Mouse (Mus musculus): ENCODE data around the gene Gpr176.
A peak's percentile ranks its signal among the peaks of the same experiment; 100 is the strongest.
"Not testable (repeated sequence)": the region's sequence is repeated elsewhere in the genome, so short reads cannot be mapped to it uniquely, and the experiment has no call there.

Gpr176 gene

GRCm38 (mm10) chr2:118301656-118302055 lies 71.6 kb downstream of the Gpr176 start:
- no peak for DNase-seq (ENCODE audit: low read depth)

- DNase-seq (ENCODE audit: low read depth): no peak
Observed at GRCm38 (mm10) chr2:118301041-118301545, 72.1 kb downstream of the Gpr176 start.

GRCm38 (mm10) chr2:118299981-118300380 lies 73.2 kb downstream of the Gpr176 start:
- no peak for DNase-seq (ENCODE audit: low read depth)

- DNase-seq (ENCODE audit: low read depth): no peak
Observed at GRCm38 (mm10) chr2:118298601-118299000, 74.6 kb downstream of the Gpr176 start.

GRCm38 (mm10) chr2:118297966-118298365 lies 75.3 kb downstream of the Gpr176 start:
- DNase-seq (ENCODE audit: low read depth): no peak

- DNase-seq (ENCODE audit: low read depth): no peak
Observed at GRCm38 (mm10) chr2:118295505-118295904, 77.7 kb downstream of the Gpr176 start.

GRCm38 (mm10) chr2:118293583-118293982 lies 79.6 kb downstream of the Gpr176 start:
- DNase-seq (ENCODE audit: low read depth): no peak

- not testable (repeated sequence) for DNase-seq (ENCODE audit: low read depth)
Observed at GRCm38 (mm10) chr2:118289066-118289460, 84.2 kb downstream of the Gpr176 start.

- DNase-seq (ENCODE audit: low read depth): no peak
Observed at GRCm38 (mm10) chr2:118288326-118289065, 84.7 kb downstream of the Gpr176 start.

- DNase-seq (ENCODE audit: low read depth): no peak
Observed at GRCm38 (mm10) chr2:118287678-118288077, 85.5 kb downstream of the Gpr176 start.

- DNase-seq (ENCODE audit: low read depth): no peak
Observed at GRCm38 (mm10) chr2:118282467-118282866, 90.8 kb downstream of the Gpr176 start.

- DNase-seq (ENCODE audit: low read depth): no peak
Observed at GRCm38 (mm10) chr2:118278249-118278648, 95.0 kb downstream of the Gpr176 start.

GRCm38 (mm10) chr2:118271606-118272005 lies 101.6 kb downstream of the Gpr176 start:
- no peak for DNase-seq (ENCODE audit: low read depth)

GRCm38 (mm10) chr2:118270213-118270612 lies 103.0 kb downstream of the Gpr176 start:
- no peak for DNase-seq (ENCODE audit: low read depth)

- DNase-seq (ENCODE audit: low read depth): no peak
Observed at GRCm38 (mm10) chr2:118263914-118264201, 109.4 kb downstream of the Gpr176 start.

- peak; percentile 63 for DNase-seq (ENCODE audit: low read depth)
Observed at GRCm38 (mm10) chr2:118263151-118263913, 109.9 kb downstream of the Gpr176 start.

GRCm38 (mm10) chr2:118262673-118263072 lies 110.5 kb downstream of the Gpr176 start:
- DNase-seq (ENCODE audit: low read depth): no peak

GRCm38 (mm10) chr2:118259746-118260145 lies 113.5 kb downstream of the Gpr176 start:
- no peak for DNase-seq (ENCODE audit: low read depth)

GRCm38 (mm10) chr2:118257094-118257493 lies 116.1 kb downstream of the Gpr176 start:
- DNase-seq (ENCODE audit: low read depth): peak; percentile 16

- peak; percentile 88 for DNase-seq (ENCODE audit: low read depth)
Observed at GRCm38 (mm10) chr2:118256621-118257053, 116.6 kb downstream of the Gpr176 start, which contains the start of gene Fsip1. Gene Fsip1 (minus strand): TSS chr2:118256966.

GRCm38 (mm10) chr2:118254516-118254915 lies 118.7 kb downstream of the Gpr176 start:
- no peak for DNase-seq (ENCODE audit: low read depth)

- DNase-seq (ENCODE audit: low read depth): no peak
Observed at GRCm38 (mm10) chr2:118248966-118249365, 124.3 kb downstream of the Gpr176 start.

GRCm38 (mm10) chr2:118248016-118248415 lies 125.2 kb downstream of the Gpr176 start:
- DNase-seq (ENCODE audit: low read depth): no peak
